Mouse (Mus musculus): ENCODE results near the gene Gm21992.
"Not testable (repeated sequence)": the region's sequence is repeated elsewhere in the genome, so short reads cannot be mapped to it uniquely, and the experiment has no call there.

Gm21992 gene

GRCm38 (mm10) chr19:4813015-4813414 is 1.6 kb upstream of the Gm21992 start:
- peak; percentile 65 for DNase-seq (ENCODE audit: low read depth, low spot score)

DNA sequence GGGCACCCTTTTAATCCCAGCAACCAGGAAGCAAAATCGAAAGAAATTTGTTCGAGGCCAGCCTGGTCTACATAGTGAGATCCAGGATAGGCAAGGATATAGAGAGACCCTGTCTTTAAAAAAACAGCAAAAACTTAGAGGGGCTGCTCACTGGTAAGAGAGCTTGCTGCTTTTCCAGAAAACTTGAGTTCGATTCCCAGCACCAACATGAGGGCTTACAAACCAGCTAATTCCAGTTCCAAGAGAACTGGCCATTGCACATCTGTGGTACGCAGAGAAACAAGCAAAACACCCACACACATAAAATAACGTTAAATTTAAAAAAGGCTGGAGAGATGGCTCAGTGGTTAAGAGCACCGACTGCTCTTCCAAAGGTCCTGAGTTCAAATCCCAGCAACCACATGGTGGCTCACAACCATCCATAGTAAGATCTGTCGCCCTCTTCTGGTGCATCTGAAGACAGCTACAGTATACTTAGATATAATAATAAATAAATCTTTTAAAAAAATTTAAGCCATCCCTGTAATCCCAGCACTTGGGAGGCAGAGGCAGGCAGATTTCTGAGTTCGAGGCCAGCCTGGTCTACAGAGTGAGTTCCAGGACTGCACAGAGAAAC is 1.0 kb upstream of the Gm21992 start:
- peak; percentile 57 for DNase-seq (ENCODE audit: low read depth, low spot score)

DNA sequence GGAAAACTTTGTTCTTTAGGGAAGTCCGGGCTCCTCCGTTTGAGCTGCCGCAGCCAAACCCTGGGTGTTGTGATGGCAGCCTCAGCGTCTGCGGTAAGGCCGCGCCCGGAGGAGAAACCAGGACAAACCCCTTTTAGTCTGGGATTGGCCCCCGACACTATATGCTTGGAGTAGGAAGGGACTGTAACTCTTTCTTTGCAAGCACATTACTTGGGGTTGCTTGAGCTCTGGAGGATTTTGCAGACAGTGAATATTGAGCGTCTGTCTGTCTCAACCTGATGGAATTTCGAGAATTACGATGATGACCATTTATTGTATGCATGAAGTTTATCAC is 464 bp upstream of the Gm21992 start:
- no peak for DNase-seq (ENCODE audit: low read depth, low spot score)

DNA sequence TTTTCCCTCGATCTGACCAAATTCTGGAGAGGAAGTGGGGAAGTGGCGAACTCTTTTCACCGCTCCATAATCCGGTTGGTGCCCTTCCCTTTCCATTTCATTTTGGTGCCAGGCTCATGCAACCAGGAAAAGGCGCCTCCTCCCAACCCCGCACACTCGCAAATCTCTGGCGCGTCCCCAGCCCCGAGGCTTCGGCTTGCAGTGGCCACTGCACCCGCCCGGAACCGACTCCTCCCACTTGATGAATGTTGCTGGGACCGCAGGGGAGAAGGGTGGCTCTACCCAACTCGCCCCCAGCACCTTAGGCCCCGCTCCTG is 708 bp downstream of the Gm21992 start:
- DNase-seq (ENCODE audit: low read depth, low spot score) = no peak

- no peak for DNase-seq (ENCODE audit: low read depth, low spot score)
Measured at GRCm38 (mm10) chr19:4810309-4810708, 1.1 kb downstream of the Gm21992 start.

- no peak for DNase-seq (ENCODE audit: low read depth, low spot score)
Measured at GRCm38 (mm10) chr19:4803283-4803682, 8.1 kb downstream of the Gm21992 start.

- DNase-seq (ENCODE audit: low read depth, low spot score) = no peak
Measured at GRCm38 (mm10) chr19:4802691-4803091, 8.7 kb downstream of the Gm21992 start.

DNA sequence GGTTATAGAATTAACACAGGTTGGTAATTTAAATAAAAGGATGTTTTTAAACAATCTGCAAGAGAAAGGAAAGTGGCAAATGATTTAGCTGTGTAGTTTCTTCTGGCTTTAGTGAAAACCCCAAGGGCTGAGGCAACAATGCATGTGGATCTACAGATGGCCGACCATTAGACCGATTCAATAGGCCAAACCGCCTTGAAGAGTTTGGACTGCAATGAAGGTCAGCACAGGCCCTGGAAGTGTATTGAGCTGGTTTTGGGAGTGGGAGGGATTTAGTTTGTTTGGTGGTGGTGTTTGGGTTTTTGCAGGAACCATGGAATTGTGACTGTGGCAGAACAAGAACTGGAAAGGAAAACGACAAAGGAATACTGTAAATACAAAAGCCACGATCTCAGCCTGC is 12.3 kb downstream of the Gm21992 start:
- DNase-seq (ENCODE audit: low read depth, low spot score) = no peak

- no peak for DNase-seq (ENCODE audit: low read depth, low spot score)
Measured at GRCm38 (mm10) chr19:4797846-4798245, 13.6 kb downstream of the Gm21992 start.

DNA sequence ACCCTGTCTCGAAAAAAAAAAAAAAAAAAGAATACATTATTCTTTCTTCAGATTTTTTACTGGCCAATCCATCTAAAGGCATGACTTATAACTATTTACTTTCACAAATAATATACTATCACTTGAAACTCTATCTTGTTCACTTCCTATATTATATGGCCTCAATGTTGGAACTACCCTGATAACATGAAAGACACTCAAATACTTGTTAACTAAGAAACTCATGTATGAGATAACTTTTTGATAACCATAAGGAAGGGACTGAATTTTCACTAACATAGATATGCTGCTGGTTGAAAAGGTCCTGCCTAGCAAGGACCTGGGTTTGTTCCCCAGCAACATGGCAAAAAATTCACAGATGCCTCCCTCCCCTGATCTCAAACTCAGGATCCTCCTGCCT is 15.5 kb downstream of the Gm21992 start:
- DNase-seq (ENCODE audit: low read depth, low spot score) = no peak

DNA sequence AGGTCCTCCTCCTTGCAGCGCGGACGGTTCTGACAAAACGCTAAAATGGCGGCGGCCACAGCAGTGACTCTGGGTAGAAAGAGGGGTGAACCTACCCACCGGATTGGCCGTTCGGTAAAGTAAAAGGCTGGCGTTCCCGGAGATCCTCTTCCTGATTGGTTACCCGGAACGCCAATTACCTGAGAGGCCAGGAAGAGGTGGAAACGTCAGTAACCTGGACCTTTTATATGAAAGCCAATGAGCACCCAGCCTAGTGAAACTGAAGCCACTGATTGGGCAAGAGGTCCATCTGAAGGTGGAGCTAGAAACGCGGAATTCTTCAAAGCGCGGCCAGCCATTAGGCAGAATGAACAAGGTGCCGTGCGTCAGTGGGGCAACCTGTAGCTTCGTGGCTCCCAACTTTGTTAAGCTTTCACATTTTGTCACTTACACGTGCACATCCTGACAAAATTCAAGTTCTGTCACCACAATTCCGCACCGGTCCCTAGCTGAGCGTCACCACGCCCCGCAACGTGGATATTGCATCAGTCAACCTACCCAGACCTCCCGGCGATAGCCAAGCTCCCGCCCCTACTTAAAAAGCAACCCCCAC is 17.5 kb downstream of the Gm21992 start, which contains the start of gene Rbm4:
Gene Rbm4, minus strand, starts transcription at position 71 of the 592 bp plus-strand sequence.
- DNase-seq (ENCODE audit: low read depth, low spot score) = peak; percentile 98

GRCm38 (mm10) chr19:4793281-4793830 is 18.1 kb downstream of the Gm21992 start:
- DNase-seq (ENCODE audit: low read depth, low spot score) = no peak

GRCm38 (mm10) chr19:4786313-4786712 is 25.1 kb downstream of the Gm21992 start:
- DNase-seq (ENCODE audit: low read depth, low spot score) = no peak

DNA sequence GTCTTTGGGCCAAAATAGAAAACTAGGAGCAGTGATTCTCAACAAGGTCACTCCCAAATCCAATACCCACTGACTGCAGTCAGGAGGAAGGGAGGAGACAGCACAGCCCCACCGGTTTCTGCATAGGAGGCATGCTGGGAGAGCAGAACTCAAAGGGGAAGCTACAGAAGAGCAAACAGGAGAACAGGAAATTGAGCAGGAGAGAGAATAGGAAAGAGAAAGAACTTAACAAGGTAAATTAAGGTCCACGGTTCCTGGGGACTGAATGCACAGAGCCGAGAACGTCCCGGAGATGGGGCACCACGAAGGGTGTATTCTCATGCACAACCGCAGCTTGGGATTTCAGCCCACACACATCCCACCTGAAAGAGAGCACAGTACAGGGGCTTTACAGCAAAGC is 26.2 kb downstream of the Gm21992 start:
- DNase-seq (ENCODE audit: low read depth, low spot score) = no peak

- DNase-seq (ENCODE audit: low read depth, low spot score) = no peak
Measured at GRCm38 (mm10) chr19:4782891-4783290, 28.5 kb downstream of the Gm21992 start.

GRCm38 (mm10) chr19:4772785-4773184 is 38.6 kb downstream of the Gm21992 start:
- no peak for DNase-seq (ENCODE audit: low read depth, low spot score)

DNA sequence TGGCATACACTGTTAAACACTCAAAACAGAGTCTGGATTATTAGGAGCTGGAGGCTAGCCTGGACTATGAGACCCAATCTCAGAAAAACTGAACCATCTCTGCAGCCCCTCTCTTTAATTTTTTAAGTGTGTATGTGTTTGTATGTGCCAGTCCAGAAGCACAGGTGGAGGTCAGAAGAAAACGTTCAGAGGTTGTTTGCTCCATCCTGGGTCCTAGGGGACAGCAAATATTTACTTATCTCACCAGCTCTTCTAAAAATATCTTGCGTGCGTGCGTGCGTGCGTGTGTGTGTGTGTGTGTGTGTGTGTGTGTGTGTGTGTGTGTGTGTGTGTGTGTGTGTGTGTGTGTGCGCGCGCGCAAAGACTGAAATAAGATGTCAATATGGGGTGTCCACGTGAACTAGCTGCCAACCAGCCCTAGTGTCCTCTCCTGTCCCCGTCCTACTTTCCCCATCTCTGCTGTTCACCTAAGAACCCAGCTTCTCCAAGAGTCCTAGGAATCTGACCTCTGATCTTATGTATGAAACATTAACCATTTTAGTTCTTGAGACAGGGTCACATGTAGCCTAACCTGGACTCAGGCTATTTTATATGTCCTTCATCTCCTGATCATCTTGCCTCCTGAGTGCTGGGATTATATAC is 43.8 kb downstream of the Gm21992 start:
- peak; percentile 10 for DNase-seq (ENCODE audit: low read depth, low spot score)

DNA sequence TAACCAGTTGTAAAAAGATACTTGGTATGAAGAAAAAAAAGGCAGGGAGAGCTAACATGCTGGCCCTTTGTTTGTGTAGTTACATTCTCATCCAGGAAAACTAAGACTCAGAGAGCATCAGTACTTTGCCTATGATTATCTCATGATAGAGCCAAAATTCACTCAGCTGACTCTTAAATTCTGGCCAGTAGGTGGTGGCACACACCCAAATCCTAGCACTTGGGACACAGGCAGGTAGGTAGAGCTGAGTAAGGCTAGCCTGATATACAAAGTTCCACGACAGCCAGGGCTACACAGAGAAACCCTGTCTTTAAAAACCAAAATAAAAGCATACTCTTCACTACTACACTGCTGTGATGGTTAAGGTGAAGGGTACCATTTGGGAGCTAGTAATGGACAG is 48.5 kb downstream of the Gm21992 start:
- peak; percentile 60 for DNase-seq (ENCODE audit: low read depth, low spot score)

GRCm38 (mm10) chr19:4760544-4760943 is 50.9 kb downstream of the Gm21992 start:
- not testable (repeated sequence) for DNase-seq (ENCODE audit: low read depth, low spot score)

GRCm38 (mm10) chr19:4756921-4757320 is 54.5 kb downstream of the Gm21992 start:
- no peak for DNase-seq (ENCODE audit: low read depth, low spot score)

- DNase-seq (ENCODE audit: low read depth, low spot score) = peak; percentile 99
Measured at GRCm38 (mm10) chr19:4756193-4756911, 55.1 kb downstream of the Gm21992 start, which contains the start of gene Rbm4b. TSS of gene Rbm4b (plus strand) at chr19:4756497.

- peak; percentile 94 for DNase-seq (ENCODE audit: low read depth, low spot score)
Measured at GRCm38 (mm10) chr19:4755565-4756192, 55.7 kb downstream of the Gm21992 start.
